Comparison of ENCODE assay signal across 21 mouse cellular contexts in the genomic region with DNA sequence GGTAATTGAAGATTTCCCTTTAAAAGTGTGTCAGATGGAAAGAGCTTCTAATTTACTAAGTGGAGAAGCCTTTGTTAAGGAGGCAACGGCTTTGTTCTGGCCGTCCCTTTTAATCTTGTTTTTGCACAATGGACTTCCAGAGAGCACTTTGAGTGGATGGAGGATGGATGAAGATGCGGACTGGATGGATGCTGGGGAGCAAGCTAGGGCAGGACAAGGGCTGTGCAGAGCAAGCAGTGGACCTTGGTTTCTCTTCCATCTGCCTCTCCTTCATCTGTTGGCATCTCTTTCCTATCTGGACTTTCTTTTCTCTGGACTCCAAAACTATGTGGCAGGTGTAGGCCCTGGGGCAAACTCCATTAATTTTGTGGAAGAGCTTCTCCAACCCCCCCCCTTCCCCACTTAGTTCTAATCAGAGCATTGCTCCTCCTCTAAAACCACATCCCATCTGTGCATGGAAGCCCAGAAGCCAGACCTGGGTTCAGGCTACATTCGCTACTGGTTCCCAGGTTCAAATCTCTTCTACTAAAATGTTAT.
DNase-seq lines count a peak whose midpoint lies in the region; ATAC-seq lines count a peak whose summit lies in the region.
"Had no signal": no experiment of that assay in that cellular context is flagged by ENCODE, and none has a peak within 500 bp of the region (broad histone marks: within the 10 kb centered on the region; RNA-seq: fewer than 3 reads in every experiment).

No protein-coding gene starts in this region.

- intact Hi-C loops in left cerebral cortex, postnatal 4 days (cut with DNase I), result no loop called here

- H3K9me3 ChIP-seq in midbrain, embryonic 11.5 days (ENCODE audit: control insufficient read depth, low read length), result no peaks in the 10 kb centered on the region
- H3K9me3 ChIP-seq: heart, embryonic 15.5 days; kidney, embryonic 15.5 days; liver, embryonic 13.5 days; neural tube, embryonic 15.5 days had no signal

- no peak for ATAC-seq in midbrain, embryonic 11.5 days (ENCODE audit: low FRiP score)
- ATAC-seq: CD4-positive, CD25-positive, alpha-beta regulatory T cell, adult 4 months had no signal

- H3K36me3 ChIP-seq in midbrain, embryonic 11.5 days (ENCODE audit: control insufficient read depth, insufficient read depth, low read length), result no peaks in the 10 kb centered on the region
- H3K36me3 ChIP-seq: heart, embryonic 15.5 days; kidney, embryonic 15.5 days; liver, embryonic 13.5 days; neural tube, embryonic 15.5 days had no signal

- no peaks in the 10 kb centered on the region for H3K27me3 ChIP-seq in midbrain, embryonic 11.5 days (ENCODE audit: control insufficient read depth, insufficient read depth, low read length)
- H3K27me3 ChIP-seq: heart, embryonic 15.5 days had no signal

- H3K4me2 ChIP-seq in midbrain, embryonic 11.5 days, result no peak overlapping the region
- H3K4me2 ChIP-seq: heart, embryonic 15.5 days; kidney, embryonic 15.5 days; liver, embryonic 13.5 days; neural tube, embryonic 15.5 days had no signal

- WGBS in midbrain, embryonic 11.5 days, result 34% methylated on average over 4 of the region's 4 CpGs

- no peak overlapping the region for H3K27ac ChIP-seq in midbrain, embryonic 11.5 days (ENCODE audit: low read depth, low read length)
- H3K27ac ChIP-seq: heart, embryonic 15.5 days; kidney, embryonic 15.5 days; left cerebral cortex, adult 2 months; liver, embryonic 13.5 days had no signal

- peak; percentile 37 to 47 for DNase-seq in cerebellum, postnatal 14 days
- DNase-seq in cerebellum, adult 11-12 months, result no peak
- peak; percentile 35 for DNase-seq in left cerebral cortex, postnatal 4 days
- no peak for DNase-seq in left cerebral cortex, adult 9 months (ENCODE audit: low spot score in 2 of 2)
- peak; percentile 84 for DNase-seq in midbrain, embryonic 11.5 days (ENCODE audit: low spot score, missing footprints)
- DNase-seq in retina, postnatal 1 day, result peak; percentile 72
- no peak for DNase-seq in ovary, postnatal 10 days (ENCODE audit: low spot score)
- DNase-seq: adrenal gland, postnatal 25 days; cerebellum, adult 11 months; heart, postnatal 4 days; kidney, postnatal 36 days; liver, embryonic 13.5 days; lung, adult 2 months; lung, postnatal 14 days; right cerebral cortex, postnatal 14 days; spleen, adult 18-20 months had no signal

- H3K4me3 ChIP-seq in midbrain, embryonic 11.5 days (ENCODE audit: low read depth, low read length), result no peak overlapping the region
- H3K4me3 ChIP-seq: heart, embryonic 15.5 days; kidney, embryonic 15.5 days; left cerebral cortex, adult 2 months; liver, embryonic 13.5 days; neural tube, embryonic 15.5 days had no signal

- H3K9ac ChIP-seq in midbrain, embryonic 11.5 days (ENCODE audit: low read length), result no peak overlapping the region
- H3K9ac ChIP-seq: heart, embryonic 15.5 days; kidney, embryonic 15.5 days; liver, embryonic 13.5 days; neural tube, embryonic 15.5 days had no signal

- H3K4me1 ChIP-seq in midbrain, embryonic 11.5 days (ENCODE audit: control insufficient read depth, insufficient read depth, low read length), result no peaks in the 10 kb centered on the region
- H3K4me1 ChIP-seq: heart, embryonic 15.5 days had no signal

Comparison
In these comparisons a context has a peak if more than half of its experiments do, and no peak if none do; other contexts are left out.
1. DNase-seq: peak in cerebellum, postnatal 14 days (2 of 2), left cerebral cortex, postnatal 4 days (single experiment), midbrain, embryonic 11.5 days (single experiment) and retina, postnatal 1 day (single experiment); none in cerebellum, adult 11-12 months (single experiment), left cerebral cortex, adult 9 months (0 of 2) and ovary, postnatal 10 days (single experiment).